Mouse (Mus musculus): Measurements from ENCODE around the gene Soat2.

Soat2 gene

GRCm38 (mm10) chr15:102150301-102151135, at the start of gene Soat2:
Gene Soat2, plus strand, starts transcription at chr15:102150526.
- peak; percentile 73 for DNase-seq (ENCODE audit: low read depth, low spot score)

- peak; percentile 78 for DNase-seq (ENCODE audit: low read depth, low spot score)
Measured at GRCm38 (mm10) chr15:102100996-102101671, 49.2 kb upstream of the Soat2 start.

- peak; percentile 81 for DNase-seq (ENCODE audit: low read depth, low spot score)
Measured at GRCm38 (mm10) chr15:102101672-102102541, 48.4 kb upstream of the Soat2 start.

GRCm38 (mm10) chr15:102102548-102103121, 47.7 kb upstream of the Soat2 start:
- peak; percentile 55 for DNase-seq (ENCODE audit: low read depth, low spot score)

- peak; percentile 71 for DNase-seq (ENCODE audit: low read depth, low spot score)
Measured at GRCm38 (mm10) chr15:102103371-102103946, 46.9 kb upstream of the Soat2 start.

- peak; percentile 89 for DNase-seq (ENCODE audit: low read depth, low spot score)
Measured at GRCm38 (mm10) chr15:102103947-102104555, 46.3 kb upstream of the Soat2 start.

- DNase-seq (ENCODE audit: low read depth, low spot score): peak; percentile 88
Measured at GRCm38 (mm10) chr15:102105360-102105759, 45.0 kb upstream of the Soat2 start.

- no peak for DNase-seq (ENCODE audit: low read depth, low spot score)
Measured at GRCm38 (mm10) chr15:102105764-102106730, 44.3 kb upstream of the Soat2 start.

GRCm38 (mm10) chr15:102106754-102107456, 43.4 kb upstream of the Soat2 start:
- DNase-seq (ENCODE audit: low read depth, low spot score): no peak

- peak; percentile 87 for DNase-seq (ENCODE audit: low read depth, low spot score)
Measured at GRCm38 (mm10) chr15:102107689-102108573, 42.4 kb upstream of the Soat2 start.

GRCm38 (mm10) chr15:102108651-102109525, 41.4 kb upstream of the Soat2 start:
- peak; percentile 83 for DNase-seq (ENCODE audit: low read depth, low spot score)

GRCm38 (mm10) chr15:102110271-102110670, 40.1 kb upstream of the Soat2 start:
- DNase-seq (ENCODE audit: low read depth, low spot score): no peak

GRCm38 (mm10) chr15:102110701-102111494, 39.4 kb upstream of the Soat2 start:
- DNase-seq (ENCODE audit: low read depth, low spot score): no peak

- DNase-seq (ENCODE audit: low read depth, low spot score): no peak
Measured at GRCm38 (mm10) chr15:102111495-102111829, 38.9 kb upstream of the Soat2 start.

GRCm38 (mm10) chr15:102112181-102112580, 38.1 kb upstream of the Soat2 start:
- DNase-seq (ENCODE audit: low read depth, low spot score): no peak

- DNase-seq (ENCODE audit: low read depth, low spot score): no peak
Measured at GRCm38 (mm10) chr15:102112827-102113226, 37.5 kb upstream of the Soat2 start.
